Mouse (Mus musculus) CH12.LX (cell line): ENCODE data around the gene Git2. TPM values are rescaled to one million over a fixed set of nuclear protein-coding genes. Genes with fewer than 3 reads are reported as not detected.

ENCODE experiments used
- DNase-seq: peaks from one replicate; pipeline ENCODE4 v3.0.0-alpha.2; 2013; ENCODE audit errors: extremely low read depth
- H3K27ac ChIP-seq: 2 replicates; pipeline ENCODE4 v1.5.1; 2012; ENCODE audit warnings: low read depth, mild to moderate bottlenecking, control low read depth, moderate library complexity; ENCODE audit not compliant: insufficient read depth
- H3K27me3 ChIP-seq: replicated peaks from 2 replicates; pipeline ENCODE3; 2012; ENCODE audit warnings: inconsistent platforms
- H3K36me3 ChIP-seq, 2 experiments: replicated peaks in 1 of 2; 2 replicates each; pipeline versions ENCODE3 to v1.6.1; 2012; ENCODE audit warnings: inconsistent platforms in 1 of 2, low read length in 1 of 2, mild to moderate bottlenecking in 1 of 2, mixed read lengths in 1 of 2, moderate library complexity in 1 of 2; ENCODE audit not compliant: control insufficient read depth in 1 of 2, insufficient read depth in 1 of 2
- H3K4me1 ChIP-seq, 2 experiments: 2 replicates each; pipeline ENCODE4 v1.6.1; 2012; ENCODE audit warnings: inconsistent platforms in 1 of 2, moderate library complexity in 1 of 2; ENCODE audit not compliant: insufficient read depth in 2 of 2, control insufficient read depth in 1 of 2
- H3K4me2 ChIP-seq: 2 replicates; pipeline ENCODE4 v1.6.1; 2012; ENCODE audit warnings: low read depth, mild to moderate bottlenecking, control low read depth; ENCODE audit not compliant: poor library complexity, insufficient read depth, severe bottlenecking
- H3K4me3 ChIP-seq, 3 experiments: fragments of 150-350 bp in 1 of 3; sonication (generic) in 1 of 3; replicated peaks in 1 of 3; 2 replicates each; pipeline versions ENCODE3 to v1.5.1; 2011 to 2012; ENCODE audit warnings: low read depth in 2 of 3, low read length in 2 of 3, mild to moderate bottlenecking in 2 of 3, moderate library complexity in 2 of 3, control low read depth in 1 of 3, improper control_type of control experiment in 1 of 3, inconsistent platforms in 1 of 3, mixed read lengths in 1 of 3; ENCODE audit not compliant: poor library complexity in 1 of 3
- H3K79me2 ChIP-seq: replicated peaks from 2 replicates; pipeline ENCODE4 v1.6.1; 2012; ENCODE audit warnings: mild to moderate bottlenecking, moderate library complexity; ENCODE audit not compliant: control insufficient read depth, poor library complexity, insufficient read depth, severe bottlenecking; ENCODE audit errors: extremely low read depth
- H3K9ac ChIP-seq: 2 replicates; pipeline ENCODE4 v1.6.1; 2012; ENCODE audit warnings: low read depth, mild to moderate bottlenecking, control low read depth, moderate library complexity; ENCODE audit not compliant: insufficient read depth
- H3K9me3 ChIP-seq: replicated peaks from 2 replicates; pipeline ENCODE3; 2012; ENCODE audit warnings: low read length, inconsistent platforms, mixed read lengths
- CHD2 ChIP-seq: IDR thresholded peaks from 2 replicates; pipeline ENCODE4 v1.6.1; 2011; ENCODE audit warnings: low read length, improper control_type of control experiment
- CTCF ChIP-seq, 2 experiments: IDR thresholded peaks in 1 of 2; conservative IDR thresholded peaks in 1 of 2; 2 replicates each; pipeline ENCODE4 v1.5.1; 2011 to 2012; ENCODE audit warnings: low read depth in 2 of 2, low read length in 2 of 2, improper control_type of control experiment in 1 of 2, inconsistent platforms in 1 of 2, mild to moderate bottlenecking in 1 of 2, moderate library complexity in 1 of 2
- GABPA ChIP-seq: IDR thresholded peaks from 2 replicates; pipeline ENCODE4 v1.6.1; 2012; ENCODE audit warnings: low read depth, low read length, improper control_type of control experiment, inconsistent platforms; ENCODE audit not compliant: insufficient replicate concordance
- JUN ChIP-seq: IDR thresholded peaks from 2 replicates; pipeline ENCODE4 v1.6.1; 2011; ENCODE audit warnings: low read depth, mild to moderate bottlenecking, low read length, improper control_type of control experiment, moderate library complexity; ENCODE audit not compliant: insufficient read depth
- MAFK ChIP-seq: IDR thresholded peaks from 2 replicates; pipeline ENCODE4 v1.6.1; 2011; ENCODE audit warnings: low read length, improper control_type of control experiment; ENCODE audit not compliant: insufficient replicate concordance
- NRF1 ChIP-seq: IDR thresholded peaks from 2 replicates; pipeline ENCODE4 v1.6.1; 2014; ENCODE audit warnings: low read depth, mild to moderate bottlenecking, inconsistent platforms, low read length, improper control_type of control experiment, moderate library complexity
- POLR2AphosphoS2 ChIP-seq: IDR thresholded peaks from 2 replicates; pipeline ENCODE4 v1.6.1; 2011; ENCODE audit warnings: low read depth, low read length, improper control_type of control experiment
- RAD21 ChIP-seq: IDR thresholded peaks from 2 replicates; pipeline ENCODE4 v1.6.1; 2011; ENCODE audit warnings: low read depth, mild to moderate bottlenecking, low read length, improper control_type of control experiment, moderate library complexity
- SIN3A ChIP-seq: IDR thresholded peaks from 2 replicates; pipeline ENCODE4 v1.6.1; 2012; ENCODE audit warnings: low read length, improper control_type of control experiment, inconsistent platforms
- SMC3 ChIP-seq: IDR thresholded peaks from 2 replicates; pipeline ENCODE4 v1.6.1; 2011; ENCODE audit warnings: low read depth, low read length, improper control_type of control experiment
- UBTF ChIP-seq: IDR thresholded peaks from 2 replicates; pipeline ENCODE4 v1.6.1; 2012; ENCODE audit warnings: low read depth, mild to moderate bottlenecking, inconsistent platforms, low read length, improper control_type of control experiment, moderate library complexity
- USF1 ChIP-seq: IDR thresholded peaks from 2 replicates; pipeline ENCODE4 v1.6.1; 2014; ENCODE audit warnings: low read depth, mild to moderate bottlenecking, inconsistent platforms, low read length, improper control_type of control experiment
- USF2 ChIP-seq: conservative IDR thresholded peaks from 2 replicates; pipeline ENCODE4 v1.6.1; 2011; ENCODE audit warnings: low read depth, low read length, improper control_type of control experiment
- ZC3H11A ChIP-seq: IDR thresholded peaks from 2 replicates; pipeline ENCODE4 v1.6.1; 2012; ENCODE audit warnings: low read depth, mild to moderate bottlenecking, inconsistent platforms, low read length, improper control_type of control experiment
- ZNF384 ChIP-seq: IDR thresholded peaks from 2 replicates; pipeline ENCODE4 v1.6.1; 2012; ENCODE audit warnings: low read depth, low read length, improper control_type of control experiment, inconsistent platforms
- dilution Hi-C: fragments of 300-500 bp; cut with MboI; formaldehyde crosslinking; loops from 2 replicates; pipeline ENCODE4 v1.14.3; 2020; ENCODE audit warnings: low sequenced_read_pairs; ENCODE audit not compliant: extremely low pct_unique_long_range_greater_than_20kb, extremely low pct_ligation_motif_present
- in situ Hi-C: fragments of 300-500 bp; cut with MboI; formaldehyde crosslinking; loops from 3 replicates; pipeline ENCODE4 v1.14.3; 2019; ENCODE audit warnings: low sequenced_read_pairs, low pct_ligation_motif_present, low pct_unique_long_range_greater_than_20kb, mixed read lengths
- polyA plus RNA-seq: library from polyadenylated mRNA; unstranded; fragments of >175 nt; gene quantifications from 2 replicates; pipeline ENCODE4 v1.2.1, GENCODE M21; 2012; ENCODE audit warnings: low read depth; ENCODE audit not compliant: insufficient read length
- total RNA-seq, 2 experiments: library from RNA; depleted of rRNA; stranded (reverse); fragments of 300-350 nt in 1 of 2; fragments of >200 nt in 1 of 2; gene quantifications; 2 replicates each; pipeline ENCODE4 v1.2.3; 2012 to 2014

Gene Git2
- total and polyA plus RNA-seq, 3 experiments = 12.3 to 29.4 (median 22.1) TPM

DNA sequence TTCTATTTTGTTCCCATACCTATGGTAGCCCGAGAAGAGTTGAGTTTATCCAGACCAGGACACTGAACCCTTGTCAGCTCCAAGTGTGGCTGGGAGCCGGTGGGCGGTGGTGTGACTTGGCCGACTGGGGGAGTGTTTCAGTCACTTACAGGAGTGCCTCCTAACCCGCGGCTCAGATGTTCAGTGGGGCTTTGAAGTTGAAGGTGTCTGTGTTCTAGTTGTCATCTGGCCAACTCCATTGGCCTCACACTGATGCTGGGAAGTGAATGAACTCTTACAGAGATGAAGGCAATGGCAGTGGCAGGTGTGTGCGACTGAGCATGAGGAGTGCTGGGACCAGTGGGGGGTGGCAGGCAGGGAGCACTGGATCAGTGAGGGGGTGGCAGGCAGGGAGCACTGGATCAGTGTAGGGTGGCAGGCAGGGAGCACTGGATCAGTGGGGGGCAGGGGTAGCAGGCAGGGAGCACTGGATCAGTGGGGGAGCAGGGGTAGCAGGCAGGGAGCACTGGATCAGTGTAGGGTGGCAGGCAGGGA is 4.7 kb upstream of the Git2 start:
- H3K27ac ChIP-seq = no peak overlapping the region
- H3K9me3 ChIP-seq = no peaks in the 10 kb centered on the region
- H3K9ac ChIP-seq = no peak overlapping the region
- H3K27me3 ChIP-seq = no peaks in the 10 kb centered on the region
- DNase-seq = no peak
- dilution Hi-C loops = no loop called here
- peaks cover 40 to 86% of the 10 kb centered on the region in 2 experiments for H3K4me1 ChIP-seq
- peaks cover 0 to 17% of the 10 kb centered on the region in 2 experiments for H3K36me3 ChIP-seq
- no peak overlapping the region for H3K4me2 ChIP-seq
- no peak overlapping the region for H3K4me3 ChIP-seq
- in situ Hi-C loops = no loop called here
- peaks cover 31% of the 10 kb centered on the region for H3K79me2 ChIP-seq
- no peak for TF ChIP-seq ZNF384
- TF ChIP-seq CHD2 = no peak
- TF ChIP-seq POLR2AphosphoS2 = no peak
- TF ChIP-seq CTCF (conservative IDR thresholded peaks at IDR 0.05 in 1 of 2, IDR thresholded peaks at IDR 0.05 in 1 of 2; ENCODE audit: low read depth in 2 of 2, low read length in 2 of 2) = no peak
- no peak for TF ChIP-seq SMC3
- no peak for TF ChIP-seq NRF1
- no peak for TF ChIP-seq ZC3H11A
- no peak for TF ChIP-seq RAD21

- Histone ChIP-seq H3K27ac (no peak overlapping the region), H3K9ac (peak overlapping the region; percentile 91; the same call in 1 of the 2 replicates), H3K36me3 (peaks cover 0 to 10% of the 10 kb centered on the region in 2 experiments), H3K4me1 (peaks cover 20 to 60% of the 10 kb centered on the region in 2 experiments), H3K27me3 (no peaks in the 10 kb centered on the region), H3K4me3 (peak overlapping the region in 1 of 3 experiments; percentile 91), H3K79me2 (peaks cover 46% of the 10 kb centered on the region), H3K4me2 (peak overlapping the region; percentile 69; the same call in 1 of the 2 replicates), H3K9me3 (no peaks in the 10 kb centered on the region)
- TF ChIP-seq UBTF = no peak
- no peak for TF ChIP-seq USF2
- TF ChIP-seq MAFK = no peak
- TF ChIP-seq GABPA = no peak
- no peak for TF ChIP-seq ZC3H11A
- no peak for TF ChIP-seq SMC3
- no peak for TF ChIP-seq USF1
- no peak for TF ChIP-seq SIN3A
- TF ChIP-seq JUN = no peak
- no peak for DNase-seq
- in situ Hi-C loops (no loop called here), dilution Hi-C loops (no loop called here)
Measured at GRCm38 (mm10) chr5:114776174-114776573, 857 bp upstream of the Git2 start.
